Mouse (Mus musculus): ENCODE data around the gene Tmem252. TPM values are rescaled to one million over a fixed set of nuclear protein-coding genes. Genes with fewer than 3 reads are reported as not detected.

The Tmem252 gene
- polyA plus RNA-seq, 1 experiment from 2014 or later, result 6.0 TPM

DNA sequence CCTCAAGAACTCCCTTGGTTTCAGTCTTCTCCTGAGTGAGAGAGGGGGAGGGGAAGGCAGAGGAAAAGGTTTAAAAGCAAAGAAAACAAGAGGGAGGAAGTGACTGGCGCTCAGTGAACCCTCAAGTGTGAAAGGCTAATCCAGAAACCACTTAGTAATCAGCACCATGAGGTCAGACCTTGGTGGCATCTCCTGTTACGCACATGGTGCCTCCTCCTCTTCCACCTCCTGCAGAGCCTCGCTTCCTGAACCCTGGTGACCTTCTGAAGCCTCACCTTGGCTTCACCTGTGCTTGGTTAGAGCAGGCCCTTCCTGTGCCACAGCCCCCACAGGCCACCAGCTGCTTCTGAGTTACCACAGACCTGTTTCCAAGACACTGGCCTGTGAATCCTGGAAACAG, 2.2 kb upstream of the Tmem252 start:
- Histone ChIP-seq H3K27me3 (ENCODE audit: control insufficient read depth, insufficient read depth, low read length) (no peaks in the 10 kb centered on the region), H3K4me3 (ENCODE audit: low read depth, low read length) (no peak overlapping the region), H3K9me3 (replicated peaks; ENCODE audit: control insufficient read depth, low read length) (no peaks in the 10 kb centered on the region), H3K9ac (ENCODE audit: low read depth, low read length) (no peak overlapping the region), H3K27ac (ENCODE audit: low read depth, low read length) (no peak overlapping the region), H3K4me2 (no peak overlapping the region), H3K4me1 (ENCODE audit: control insufficient read depth, insufficient read depth, low read length) (peaks cover 14% of the 10 kb centered on the region), H3K36me3 (ENCODE audit: control insufficient read depth, insufficient read depth, low read length) (no peaks in the 10 kb centered on the region)
- 30% methylated on average over 3 of the region's 3 CpGs for WGBS (ENCODE audit: insufficient replicate concordance)
- ATAC-seq (replicated peaks; ENCODE audit: insufficient number of reproducible peaks, low FRiP score, low TSS enrichment), result no peak

GRCm38 (mm10) chr19:24672366-24672960, 1.3 kb upstream of the Tmem252 start:
- H3K4me1 ChIP-seq (ENCODE audit: control insufficient read depth, insufficient read depth, low read length), result peaks cover 19% of the 10 kb centered on the region
- WGBS (ENCODE audit: insufficient replicate concordance), result 58% methylated on average over 10 of the region's 10 CpGs
- no peak overlapping the region for H3K27ac ChIP-seq (ENCODE audit: low read depth, low read length)

GRCm38 (mm10) chr19:24673331-24673730, 477 bp upstream of the Tmem252 start:
- H3K4me1 ChIP-seq (ENCODE audit: control insufficient read depth, insufficient read depth, low read length), result peaks cover 20% of the 10 kb centered on the region
- no peak overlapping the region for H3K4me2 ChIP-seq
- no peak overlapping the region for H3K4me3 ChIP-seq (ENCODE audit: low read depth, low read length)
- WGBS (ENCODE audit: insufficient replicate concordance), result 75% methylated on average over 10 of the region's 10 CpGs
- no peak overlapping the region for H3K27ac ChIP-seq (ENCODE audit: low read depth, low read length)
- no peaks in the 10 kb centered on the region for H3K27me3 ChIP-seq (ENCODE audit: control insufficient read depth, insufficient read depth, low read length)
- ATAC-seq (replicated peaks; ENCODE audit: insufficient number of reproducible peaks, low FRiP score, low TSS enrichment), result no peak
- no peaks in the 10 kb centered on the region for H3K9me3 ChIP-seq (replicated peaks; ENCODE audit: control insufficient read depth, low read length)
- no peak overlapping the region for H3K9ac ChIP-seq (ENCODE audit: low read depth, low read length)
- H3K36me3 ChIP-seq (ENCODE audit: control insufficient read depth, insufficient read depth, low read length), result no peaks in the 10 kb centered on the region

More at GRCm38 (mm10) chr19:24672366-24672960, 1.3 kb upstream of the Tmem252 start:
- H3K27me3 ChIP-seq (ENCODE audit: control insufficient read depth, insufficient read depth, low read length), result no peaks in the 10 kb centered on the region
- H3K4me2 ChIP-seq, result no peak overlapping the region
- no peaks in the 10 kb centered on the region for H3K9me3 ChIP-seq (replicated peaks; ENCODE audit: control insufficient read depth, low read length)
- no peak overlapping the region for H3K9ac ChIP-seq (ENCODE audit: low read depth, low read length)
- H3K36me3 ChIP-seq (ENCODE audit: control insufficient read depth, insufficient read depth, low read length), result no peaks in the 10 kb centered on the region
- H3K4me3 ChIP-seq (ENCODE audit: low read depth, low read length), result no peak overlapping the region
- no peak for ATAC-seq (replicated peaks; ENCODE audit: insufficient number of reproducible peaks, low FRiP score, low TSS enrichment)

DNA sequence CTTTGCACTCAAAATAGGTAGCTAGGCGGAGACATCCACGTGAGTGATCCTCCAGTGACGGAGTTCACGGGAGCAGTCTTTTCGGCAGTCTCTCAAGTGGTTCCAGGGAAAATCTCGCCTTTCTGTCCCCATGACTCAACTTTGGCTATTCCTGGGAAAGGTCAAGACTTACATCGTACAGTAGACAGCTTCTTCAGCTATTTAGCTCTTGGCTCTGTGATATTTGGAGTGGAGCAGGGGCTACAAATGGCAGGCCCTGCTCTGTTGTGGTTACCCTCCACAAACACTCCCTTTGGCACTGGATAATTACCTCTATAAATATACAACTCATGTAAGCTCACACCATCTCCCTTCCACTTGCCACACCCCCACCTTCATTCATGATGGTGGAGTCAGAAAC, 2.6 kb downstream of the Tmem252 start:
- H3K9me3 ChIP-seq (replicated peaks; ENCODE audit: control insufficient read depth, low read length), result no peaks in the 10 kb centered on the region
- H3K4me3 ChIP-seq (ENCODE audit: low read depth, low read length), result no peak overlapping the region
- H3K27me3 ChIP-seq (ENCODE audit: control insufficient read depth, insufficient read depth, low read length), result no peaks in the 10 kb centered on the region
- H3K36me3 ChIP-seq (ENCODE audit: control insufficient read depth, insufficient read depth, low read length), result no peaks in the 10 kb centered on the region
- 58% methylated on average over 7 of the region's 7 CpGs for WGBS (ENCODE audit: insufficient replicate concordance)
- no peak overlapping the region for H3K4me2 ChIP-seq
- no peak overlapping the region for H3K27ac ChIP-seq (ENCODE audit: low read depth, low read length)
- no peak for ATAC-seq (replicated peaks; ENCODE audit: insufficient number of reproducible peaks, low FRiP score, low TSS enrichment)
- no peak overlapping the region for H3K9ac ChIP-seq (ENCODE audit: low read depth, low read length)
- H3K4me1 ChIP-seq (ENCODE audit: control insufficient read depth, insufficient read depth, low read length), result peaks cover 17% of the 10 kb centered on the region

GRCm38 (mm10) chr19:24677242-24677984, 3.6 kb downstream of the Tmem252 start:
- Histone ChIP-seq H3K4me1 (ENCODE audit: control insufficient read depth, insufficient read depth, low read length) (0 out of 2 replicates have a peak, but pooled peaks cover 9% of the 10 kb centered on the region), H3K4me2 (no peak overlapping the region), H3K4me3 (ENCODE audit: low read depth, low read length) (no peak overlapping the region), H3K27ac (ENCODE audit: low read depth, low read length) (no peak overlapping the region), H3K27me3 (ENCODE audit: control insufficient read depth, insufficient read depth, low read length) (no peaks in the 10 kb centered on the region), H3K9me3 (replicated peaks; ENCODE audit: control insufficient read depth, low read length) (no peaks in the 10 kb centered on the region), H3K9ac (ENCODE audit: low read depth, low read length) (no peak overlapping the region), H3K36me3 (ENCODE audit: control insufficient read depth, insufficient read depth, low read length) (no peaks in the 10 kb centered on the region)
- ATAC-seq (replicated peaks; ENCODE audit: insufficient number of reproducible peaks, low FRiP score, low TSS enrichment), result no peak
- WGBS (ENCODE audit: insufficient replicate concordance), result 52% methylated on average over 8 of the region's 8 CpGs

DNA sequence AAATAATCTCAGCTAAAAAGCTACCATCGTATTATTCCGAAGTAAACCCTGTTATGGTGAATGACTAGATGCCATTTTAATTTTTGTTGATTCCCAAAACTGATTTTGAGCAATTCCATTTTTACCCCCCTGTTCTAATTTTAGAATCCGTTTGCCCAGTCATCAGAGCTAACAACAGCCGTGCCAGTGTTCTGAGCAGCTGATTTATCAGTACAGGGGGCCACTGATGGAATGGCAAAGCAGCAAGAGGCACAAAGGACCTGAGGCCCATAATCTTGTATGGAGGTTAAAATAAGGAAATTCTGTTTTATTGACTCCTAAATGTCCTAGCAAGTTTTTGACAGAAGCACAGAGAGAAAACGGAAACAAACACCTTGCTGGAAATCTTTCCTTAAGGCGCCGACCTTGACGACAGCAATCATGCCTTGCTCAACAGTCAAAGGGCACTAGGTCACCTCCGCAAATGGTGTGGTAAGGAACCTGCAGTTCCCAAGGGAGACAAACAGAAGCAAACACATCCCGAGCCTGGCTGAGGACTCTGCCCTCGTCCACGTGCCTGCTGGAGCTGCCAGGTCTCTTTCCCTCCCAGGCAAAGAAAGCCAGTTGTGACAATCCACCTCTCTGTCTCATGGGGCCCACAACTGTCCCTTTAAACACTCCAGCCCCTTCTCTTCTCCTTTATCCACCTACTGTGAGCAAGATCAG, 9.4 kb downstream of the Tmem252 start:
- WGBS (ENCODE audit: insufficient replicate concordance), result 39% methylated on average over 12 of the region's 12 CpGs
- peak overlapping the region; percentile 2 for H3K27ac ChIP-seq (ENCODE audit: low read depth, low read length)
- no peak for ATAC-seq (replicated peaks; ENCODE audit: insufficient number of reproducible peaks, low FRiP score, low TSS enrichment)

DNA sequence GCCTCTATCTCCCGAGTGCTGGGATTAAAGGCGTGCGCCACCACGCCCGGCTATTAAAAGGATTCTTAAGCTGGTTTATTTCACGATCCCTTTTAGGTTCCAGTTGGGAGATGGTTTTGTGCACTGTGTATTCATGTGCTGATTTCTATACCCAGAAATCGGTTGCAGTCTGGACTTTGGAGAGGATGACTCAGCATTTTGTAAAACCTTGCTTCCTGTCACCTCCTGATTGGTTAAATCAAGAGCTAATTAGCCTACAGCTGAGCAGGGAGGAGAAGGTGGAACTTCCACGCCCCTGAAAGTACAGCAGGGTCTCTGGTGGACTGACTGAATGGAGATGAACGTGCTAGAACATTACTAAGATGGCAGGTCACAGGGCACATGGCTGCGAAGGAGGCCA, 12.6 kb downstream of the Tmem252 start:
- WGBS (ENCODE audit: insufficient replicate concordance), result 88% methylated on average over 10 of the region's 10 CpGs
- ATAC-seq (replicated peaks; ENCODE audit: insufficient number of reproducible peaks, low FRiP score, low TSS enrichment), result no peak
- Histone ChIP-seq H3K9ac (ENCODE audit: low read depth, low read length) (no peak overlapping the region), H3K27me3 (ENCODE audit: control insufficient read depth, insufficient read depth, low read length) (no peaks in the 10 kb centered on the region), H3K27ac (ENCODE audit: low read depth, low read length) (no peak overlapping the region), H3K9me3 (replicated peaks; ENCODE audit: control insufficient read depth, low read length) (no peaks in the 10 kb centered on the region), H3K36me3 (ENCODE audit: control insufficient read depth, insufficient read depth, low read length) (no peaks in the 10 kb centered on the region), H3K4me3 (ENCODE audit: low read depth, low read length) (no peak overlapping the region), H3K4me2 (no peak overlapping the region), H3K4me1 (ENCODE audit: control insufficient read depth, insufficient read depth, low read length) (peaks cover 13% of the 10 kb centered on the region)

More for the DNA sequence above, 9.4 kb downstream of the Tmem252 start:
- peaks cover 12% of the 10 kb centered on the region for H3K4me1 ChIP-seq (ENCODE audit: control insufficient read depth, insufficient read depth, low read length)
- no peaks in the 10 kb centered on the region for H3K9me3 ChIP-seq (replicated peaks; ENCODE audit: control insufficient read depth, low read length)
- H3K9ac ChIP-seq (ENCODE audit: low read depth, low read length), result no peak overlapping the region
- no peaks in the 10 kb centered on the region for H3K36me3 ChIP-seq (ENCODE audit: control insufficient read depth, insufficient read depth, low read length)
- H3K4me3 ChIP-seq (ENCODE audit: low read depth, low read length), result no peak overlapping the region
- H3K27me3 ChIP-seq (ENCODE audit: control insufficient read depth, insufficient read depth, low read length), result no peaks in the 10 kb centered on the region
- H3K4me2 ChIP-seq, result no peak overlapping the region

DNA sequence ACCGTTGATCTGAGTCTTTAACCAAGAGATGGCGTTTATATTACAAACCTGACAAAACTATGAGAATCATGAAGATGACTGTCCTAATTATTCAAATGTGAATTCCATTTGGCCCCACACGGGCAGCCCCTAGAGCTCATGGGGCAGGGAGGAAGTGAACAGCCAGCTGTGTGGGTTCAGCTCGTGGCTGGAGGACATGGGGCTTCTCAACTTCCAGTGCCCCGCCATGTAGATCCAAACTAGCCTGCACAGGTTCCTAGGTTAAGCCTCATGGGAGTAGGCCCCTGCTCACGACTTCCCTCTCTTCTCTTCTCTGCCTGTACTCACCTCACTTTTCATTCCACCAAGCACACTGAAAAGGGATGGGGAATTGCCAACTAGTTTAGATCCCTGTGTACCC, 14.5 kb downstream of the Tmem252 start:
- Histone ChIP-seq H3K4me2 (no peak overlapping the region), H3K9me3 (replicated peaks; ENCODE audit: control insufficient read depth, low read length) (no peaks in the 10 kb centered on the region), H3K9ac (ENCODE audit: low read depth, low read length) (no peak overlapping the region), H3K27ac (ENCODE audit: low read depth, low read length) (no peak overlapping the region), H3K27me3 (ENCODE audit: control insufficient read depth, insufficient read depth, low read length) (no peaks in the 10 kb centered on the region), H3K4me3 (ENCODE audit: low read depth, low read length) (no peak overlapping the region), H3K4me1 (ENCODE audit: control insufficient read depth, insufficient read depth, low read length) (peaks cover 13% of the 10 kb centered on the region), H3K36me3 (ENCODE audit: control insufficient read depth, insufficient read depth, low read length) (no peaks in the 10 kb centered on the region)
- 82% methylated on average over 6 of the region's 6 CpGs for WGBS (ENCODE audit: insufficient replicate concordance)
- no peak for ATAC-seq (replicated peaks; ENCODE audit: insufficient number of reproducible peaks, low FRiP score, low TSS enrichment)

Measured in heart, embryonic 11.5 days (tissue).